Mouse (Mus musculus) T-helper 2 cell (primary cell): ENCODE measurements around the gene Tapt1.
"Not testable (repeated sequence)": the region's sequence is repeated elsewhere in the genome, so short reads cannot be mapped to it uniquely, and the experiment has no call there.

Experiments
- in situ Hi-C: fragments of 300-600 bp; cut with MboI, MseI; formaldehyde crosslinking; loops from one replicate; pipeline ENCODE4 v1.15.1; 2025; ENCODE audit warnings: high pct_unique_total_duplicates

Gene Tapt1

DNA sequence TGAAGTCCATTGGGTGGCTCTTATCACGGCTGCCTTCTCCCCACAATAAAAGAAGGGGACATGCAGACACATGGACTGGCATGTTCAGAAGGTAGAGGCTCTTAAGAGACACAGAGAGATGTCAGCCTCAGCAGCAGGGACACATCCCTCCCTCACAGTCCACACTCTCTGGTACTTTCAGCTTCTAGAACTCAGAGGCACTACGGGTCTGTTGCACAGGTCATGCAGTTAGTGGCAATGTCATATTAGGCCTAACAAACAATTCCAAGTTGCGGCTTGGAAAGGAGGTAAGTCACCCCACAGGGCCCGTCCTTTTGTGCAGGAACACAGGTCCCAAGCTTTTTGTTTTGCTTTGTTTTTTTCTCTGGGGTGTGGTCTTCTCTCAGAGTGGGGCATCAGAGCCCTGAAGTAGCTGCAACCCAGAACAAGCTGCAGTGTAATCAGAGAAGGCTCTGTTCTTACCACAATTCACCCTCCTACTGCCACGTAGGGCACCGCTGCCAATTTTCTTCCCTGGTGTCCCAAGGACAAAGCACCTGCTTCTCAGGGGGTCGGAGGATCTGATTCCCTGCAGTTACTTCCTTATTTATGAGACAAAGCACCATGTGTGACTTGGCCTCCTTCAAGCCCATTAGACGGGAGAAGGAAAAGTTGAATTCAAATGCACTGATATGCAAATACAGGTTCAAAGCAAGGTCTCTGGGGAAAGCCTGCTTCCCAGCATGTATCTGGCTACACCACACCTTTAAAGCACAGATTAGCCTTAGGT lies 82.8 kb downstream of the Tapt1 start:
- in situ Hi-C loops: no loop called here

DNA sequence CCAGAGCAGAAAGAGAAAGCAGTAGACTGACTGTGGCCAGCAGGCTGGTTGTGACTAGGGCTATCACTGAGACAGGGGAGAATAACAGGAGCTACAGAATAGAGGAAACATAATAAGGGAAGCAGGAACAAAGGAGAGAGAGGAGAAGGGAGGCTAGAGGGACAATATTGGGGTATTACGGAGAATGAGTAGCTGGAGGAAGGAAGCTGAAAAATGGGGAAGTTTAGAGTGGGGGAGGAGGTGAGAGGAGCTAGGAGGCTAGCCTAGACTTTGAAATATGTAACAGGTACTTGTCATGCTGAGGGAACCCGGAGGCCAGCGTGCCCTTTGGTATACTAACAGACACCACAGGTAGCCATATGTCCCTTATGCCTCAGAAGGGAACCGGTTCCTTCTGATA lies 98.9 kb downstream of the Tapt1 start:
- in situ Hi-C loops: no loop called here

DNA sequence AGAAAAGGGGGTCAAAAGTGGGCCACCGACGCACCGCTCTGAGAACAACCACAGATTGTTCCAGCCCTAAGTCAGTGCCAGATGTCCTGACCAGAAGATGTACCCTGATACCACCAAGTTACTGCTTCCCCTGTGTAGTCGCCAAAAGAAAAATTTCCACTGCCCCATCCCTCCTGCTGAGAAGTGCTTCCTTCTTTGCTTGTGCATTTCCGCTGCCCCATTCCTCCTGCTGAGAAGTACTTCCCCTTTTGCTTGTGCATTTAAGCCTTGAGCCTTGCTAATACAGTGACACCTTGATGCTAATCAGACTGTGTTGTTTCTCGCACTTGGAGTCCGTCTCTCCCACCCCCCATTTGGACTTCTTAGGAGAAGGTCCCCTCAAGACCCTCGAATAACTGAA lies 99.9 kb downstream of the Tapt1 start:
- in situ Hi-C loops: not testable (repeated sequence)
